Mouse (Mus musculus) liver, postnatal 0 days (tissue): ENCODE measurements around the gene Mcur1. TPM values are rescaled to one million over a fixed set of nuclear protein-coding genes. Genes with fewer than 3 reads are reported as not detected.

Source experiments
- ATAC-seq: fragments of 200-750 bp; cut with Nextera tagmentation; 2 replicates; pipeline ENCODE4 v1.8.0; 2017; ENCODE audit warnings: mild to moderate bottlenecking, moderate library complexity
- DNase-seq: peaks from one replicate; pipeline ENCODE4 v3.0.0-alpha.2; 2016
- H3K27ac ChIP-seq: fragments of 300-500 bp; sonication (generic); 2 replicates; pipeline ENCODE4 v1.5.1; 2014; ENCODE audit warnings: antibody characterized with exemption, moderate library complexity, mild to moderate bottlenecking, low read depth
- H3K27me3 ChIP-seq: fragments of 300-500 bp; sonication (generic); 2 replicates; pipeline ENCODE4 v1.6.1; 2014; ENCODE audit warnings: low read length, control low read depth, mixed read lengths; ENCODE audit not compliant: insufficient read depth
- H3K36me3 ChIP-seq: fragments of 300-500 bp; sonication (generic); replicated peaks from 2 replicates; pipeline ENCODE4 v1.6.1; 2014; ENCODE audit warnings: mild to moderate bottlenecking, control low read depth, low read length, moderate library complexity, mixed read lengths; ENCODE audit not compliant: insufficient read depth
- H3K4me1 ChIP-seq: fragments of 300-500 bp; sonication (generic); 2 replicates; pipeline ENCODE4 v1.6.1; 2014; ENCODE audit warnings: antibody characterized with exemption, mild to moderate bottlenecking, control low read depth; ENCODE audit not compliant: insufficient read depth
- H3K4me2 ChIP-seq: fragments of 300-500 bp; sonication (generic); 2 replicates; pipeline ENCODE4 v1.6.1; 2014; ENCODE audit warnings: low read depth, mild to moderate bottlenecking, low read length, moderate library complexity, mixed read lengths
- H3K4me3 ChIP-seq: fragments of 300-500 bp; sonication (generic); 2 replicates; pipeline ENCODE4 v1.5.1; 2014; ENCODE audit warnings: low read depth, low read length
- H3K9ac ChIP-seq: fragments of 300-500 bp; sonication (generic); replicated peaks from 2 replicates; pipeline ENCODE4 v1.6.1; 2014; ENCODE audit warnings: mild to moderate bottlenecking, moderate library complexity
- H3K9me3 ChIP-seq: fragments of 300-500 bp; sonication (generic); 2 replicates; pipeline ENCODE4 v1.6.1; 2016; ENCODE audit warnings: mild to moderate bottlenecking, control low read depth, low read length, mixed read lengths
- CTCF ChIP-seq: sonication (generic); IDR thresholded peaks from 2 replicates; pipeline ENCODE4 v1.5.1; 2016; ENCODE audit warnings: antibody characterized with exemption, low read depth
- EP300 ChIP-seq: IDR thresholded peaks from 2 replicates; pipeline ENCODE4 v1.6.1; 2016; ENCODE audit warnings: antibody characterized with exemption, low read depth, mild to moderate bottlenecking
- WGBS: fragments of 180-500 bp; shearing (Covaris S2); extraction: QIAGEN DNeasy Blood & Tissue Kit; methylation state at CpG from one replicate; pipeline ENCODE4 v1.1.7; 2014; ENCODE audit not compliant: insufficient replicate concordance; 5-methylcytosine and 5-hydroxymethylcytosine counted together
- polyA plus RNA-seq: library from polyadenylated mRNA; unstranded; fragments of >200 nt; fragmentation: Nextera tagmentation; extraction: Ambion mirVana; gene quantifications from 2 replicates; pipeline ENCODE4 v1.2.1, GENCODE M21; 2015

Gene Mcur1
- polyA plus RNA-seq, 1 experiment from 2014 or later, result 8.8 TPM

DNA sequence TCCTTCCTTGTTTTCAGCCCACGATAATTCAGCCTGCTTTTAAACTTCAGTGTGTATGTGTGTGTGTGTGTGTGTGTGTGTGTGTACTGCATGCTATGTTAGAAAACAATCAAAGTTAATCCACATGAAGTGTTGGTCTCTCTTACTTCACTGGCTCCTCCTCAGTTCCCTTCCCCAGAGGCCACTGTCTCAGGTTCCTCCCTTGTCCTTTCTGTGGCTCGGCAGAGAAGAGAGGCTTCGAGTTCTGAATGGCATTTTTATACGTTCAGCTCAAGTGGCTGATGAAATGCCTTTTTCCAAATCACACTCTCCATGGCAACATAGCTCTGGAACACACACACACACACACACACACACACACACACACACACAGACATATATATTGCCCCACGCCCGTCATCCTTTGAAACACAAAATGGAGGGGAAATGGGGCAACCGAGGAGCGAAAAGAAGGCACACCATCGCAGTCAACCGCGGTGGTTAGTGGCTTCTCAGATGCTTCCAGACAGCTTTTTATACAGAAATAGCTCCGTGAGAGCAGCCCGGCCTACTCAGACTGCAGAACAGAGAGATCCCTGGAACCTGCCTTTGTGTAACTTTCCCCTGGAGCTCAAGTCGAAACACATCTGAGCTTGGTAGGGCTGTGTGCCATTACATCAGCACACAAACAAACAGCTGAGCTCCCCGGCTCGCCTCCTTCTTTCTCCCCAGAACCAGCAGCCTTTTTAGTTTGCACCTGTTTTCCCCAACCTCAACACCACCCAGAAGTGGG lies 34.4 kb downstream of the Mcur1 start:
- TF ChIP-seq CTCF (no peak), EP300 (no peak)
- 48% methylated on average over 16 of the region's 16 CpGs for WGBS
- H3K27me3 ChIP-seq, result no peaks in the 10 kb centered on the region
- no peak overlapping the region for H3K9ac ChIP-seq
- H3K9me3 ChIP-seq, result peaks cover 3% of the 10 kb centered on the region; the same call in 1 of the 2 replicates
- ATAC-seq (peak; percentile 20), DNase-seq (peak; percentile 37)
- no peak overlapping the region for H3K4me3 ChIP-seq
- no peaks in the 10 kb centered on the region for H3K36me3 ChIP-seq
- peaks cover 32% of the 10 kb centered on the region for H3K4me1 ChIP-seq
- H3K4me2 ChIP-seq, result 0 out of 2 replicates have a peak overlapping the region, but pooled peaks have one; percentile 27
- H3K27ac ChIP-seq, result peak overlapping the region; percentile 80

DNA sequence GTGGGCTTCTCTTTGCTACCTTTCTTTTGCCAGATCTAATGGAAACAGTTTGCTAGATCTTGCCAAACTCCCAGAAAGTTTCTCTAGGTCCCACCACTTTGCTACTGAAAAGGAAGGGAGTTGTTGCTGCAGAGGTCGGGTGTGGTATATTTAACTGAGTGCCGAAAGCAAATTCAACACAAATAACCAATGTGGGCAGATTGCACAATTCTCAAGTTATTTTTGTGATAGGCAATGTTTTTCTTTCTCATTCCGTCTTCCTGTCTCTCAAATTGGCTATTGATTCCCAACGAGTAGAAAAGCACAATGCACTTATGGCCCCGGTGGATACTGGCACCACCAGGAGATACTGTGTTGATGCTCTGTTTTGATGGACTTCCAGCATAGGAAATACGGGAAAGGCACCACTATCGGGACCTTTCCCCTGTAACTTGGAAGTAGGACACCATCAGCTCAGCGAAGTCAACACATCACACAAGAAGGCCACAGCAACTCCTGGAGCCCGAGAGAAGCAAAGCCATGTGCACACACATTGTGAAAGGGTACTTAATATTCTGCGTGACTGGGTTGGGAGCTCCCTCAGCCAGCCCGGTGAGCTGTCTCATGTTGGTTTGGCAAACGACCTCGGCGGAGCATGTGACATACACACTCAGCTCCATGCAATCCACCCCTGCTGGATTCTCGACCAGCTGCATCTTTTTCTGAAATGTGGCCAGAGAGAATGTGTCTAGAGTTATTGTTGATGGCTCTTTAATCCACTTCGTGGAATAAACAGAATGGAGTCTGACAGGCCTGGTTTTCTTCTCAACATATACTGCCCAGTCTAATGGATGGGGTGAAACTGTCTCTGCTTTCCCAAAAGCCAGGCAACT lies 35.3 kb downstream of the Mcur1 start:
- Histone ChIP-seq H3K9ac (no peak overlapping the region; the same call in 1 of the 2 replicates), H3K27ac (peak overlapping the region; percentile 80), H3K36me3 (no peaks in the 10 kb centered on the region), H3K4me1 (peaks cover 24% of the 10 kb centered on the region), H3K27me3 (no peaks in the 10 kb centered on the region), H3K9me3 (peaks cover 3% of the 10 kb centered on the region; the same call in 1 of the 2 replicates), H3K4me2 (peak overlapping the region; percentile 27), H3K4me3 (no peak overlapping the region)
- no peak for TF ChIP-seq CTCF
- no peak for TF ChIP-seq EP300
- WGBS, result 28% methylated on average over 16 of the region's 16 CpGs
- DNase-seq (peak; percentile 54), ATAC-seq (peak; percentile 92)

DNA sequence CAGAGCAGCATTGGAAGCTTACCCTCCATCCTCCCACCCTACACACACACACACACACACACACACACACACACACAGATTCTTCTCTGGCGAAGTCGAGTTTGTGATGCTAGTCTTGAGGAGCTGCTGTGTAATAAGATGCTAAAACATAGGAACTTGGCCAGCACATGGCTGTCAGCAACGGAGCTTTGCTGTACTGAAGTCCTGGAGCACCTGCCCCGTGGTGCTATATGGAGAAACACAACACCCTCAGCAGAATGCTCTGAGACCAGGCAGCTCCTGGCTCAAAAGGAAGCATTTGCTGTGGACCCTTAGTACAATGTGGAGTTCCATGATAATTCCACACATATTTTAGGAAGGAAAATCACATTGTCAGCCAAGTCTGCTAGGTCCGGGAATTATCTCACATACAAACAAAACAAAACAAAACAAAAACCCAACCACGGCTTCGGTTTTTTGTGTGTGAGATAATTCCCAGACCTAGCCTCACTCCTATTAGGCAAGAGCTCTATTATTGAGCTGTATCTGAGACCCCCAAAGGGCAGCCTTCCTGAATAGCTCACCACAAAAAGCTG lies 36.0 kb downstream of the Mcur1 start:
- H3K36me3 ChIP-seq, result no peaks in the 10 kb centered on the region
- WGBS, result 43% methylated on average over 7 of the region's 7 CpGs
- peak overlapping the region; percentile 27 for H3K4me2 ChIP-seq
- no peaks in the 10 kb centered on the region for H3K27me3 ChIP-seq
- H3K4me1 ChIP-seq, result peaks cover 24% of the 10 kb centered on the region
- peak overlapping the region; percentile 80 for H3K27ac ChIP-seq
- ATAC-seq (no peak), DNase-seq (no peak)
- no peak overlapping the region for H3K9ac ChIP-seq
- TF ChIP-seq EP300, result no peak
- TF ChIP-seq CTCF, result no peak
- H3K4me3 ChIP-seq, result no peak overlapping the region
- H3K9me3 ChIP-seq, result peaks cover 3% of the 10 kb centered on the region; the same call in 1 of the 2 replicates

DNA sequence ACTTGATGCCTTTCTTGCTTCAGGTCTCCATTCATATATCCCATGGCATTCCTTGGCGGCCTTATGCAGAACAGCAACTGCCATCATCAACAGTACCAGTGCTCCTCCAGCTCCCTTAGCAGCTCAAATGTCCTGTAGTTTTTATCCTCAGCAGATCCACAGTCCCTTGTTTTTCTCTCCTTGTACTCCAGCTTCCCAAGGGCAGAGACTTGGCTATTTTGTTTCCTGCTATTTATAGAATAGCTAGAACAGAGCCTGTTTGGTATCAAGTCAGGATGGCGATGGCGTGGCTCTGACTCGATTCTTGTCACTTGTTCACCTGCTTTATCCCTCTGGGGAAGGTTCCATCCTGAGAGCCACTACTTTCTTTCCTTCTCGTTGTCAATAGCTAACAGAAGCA lies 38.1 kb downstream of the Mcur1 start:
- TF ChIP-seq EP300, result no peak
- TF ChIP-seq CTCF, result no peak
- Histone ChIP-seq H3K4me1 (peaks cover 24% of the 10 kb centered on the region), H3K27me3 (no peaks in the 10 kb centered on the region), H3K9ac (no peak overlapping the region), H3K27ac (no peak overlapping the region), H3K9me3 (peaks cover 3% of the 10 kb centered on the region; the same call in 1 of the 2 replicates), H3K36me3 (no peaks in the 10 kb centered on the region), H3K4me3 (no peak overlapping the region), H3K4me2 (no peak overlapping the region)
- ATAC-seq (no peak), DNase-seq (no peak)
- WGBS, result 77% methylated on average over 5 of the region's 5 CpGs

DNA sequence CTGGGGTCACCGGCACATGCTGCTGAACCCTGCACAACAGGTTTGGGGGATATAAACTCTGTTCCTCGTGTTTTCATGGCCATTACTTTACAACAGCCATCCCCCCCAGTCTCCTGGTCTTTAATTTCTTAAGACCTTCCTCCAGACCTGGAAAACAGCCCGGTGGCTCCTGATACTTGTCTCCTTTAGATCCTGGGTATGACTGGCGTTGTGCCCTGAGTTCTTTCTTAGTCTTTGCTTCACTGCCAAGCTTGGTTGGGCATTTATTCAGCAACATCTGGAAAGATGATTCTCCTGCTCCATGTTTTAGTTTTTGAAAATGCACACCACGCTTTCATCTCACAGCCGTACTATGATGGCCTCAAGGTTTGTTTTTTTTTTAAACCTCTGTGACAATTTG lies 40.7 kb downstream of the Mcur1 start:
- ATAC-seq (no peak), DNase-seq (no peak)
- peaks cover 6% of the 10 kb centered on the region for H3K4me1 ChIP-seq
- H3K27me3 ChIP-seq, result no peaks in the 10 kb centered on the region
- TF ChIP-seq EP300 (no peak), CTCF (no peak)
- no peak overlapping the region for H3K4me3 ChIP-seq
- 77% methylated on average over 6 of the region's 6 CpGs for WGBS
- no peak overlapping the region for H3K4me2 ChIP-seq
- H3K27ac ChIP-seq, result no peak overlapping the region
- no peaks in the 10 kb centered on the region for H3K36me3 ChIP-seq
- peaks cover 3% of the 10 kb centered on the region; the same call in 1 of the 2 replicates for H3K9me3 ChIP-seq
- no peak overlapping the region for H3K9ac ChIP-seq

DNA sequence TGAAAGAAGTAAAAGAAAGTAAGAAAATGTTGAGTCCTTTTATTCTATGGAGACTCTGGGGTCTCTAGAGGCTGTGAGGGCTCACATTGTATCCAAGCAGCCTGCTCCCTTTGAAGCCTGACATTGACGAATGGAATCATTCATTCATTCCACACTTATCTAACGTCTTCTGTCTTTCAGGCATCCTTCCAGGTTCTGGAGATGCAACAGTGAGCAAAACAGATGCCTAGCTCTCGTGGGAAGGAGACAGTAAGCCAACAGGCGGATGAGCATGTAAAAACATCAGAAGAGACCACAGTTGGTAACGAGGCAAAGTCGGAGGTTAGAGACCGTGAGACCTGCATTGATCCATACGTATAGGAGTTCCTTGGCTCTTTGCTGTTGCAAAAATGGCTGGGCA lies 42.6 kb downstream of the Mcur1 start:
- no peak overlapping the region for H3K4me2 ChIP-seq
- TF ChIP-seq CTCF (no peak), EP300 (no peak)
- WGBS, result 71% methylated on average over 8 of the region's 8 CpGs
- no peaks in the 10 kb centered on the region for H3K27me3 ChIP-seq
- no peaks in the 10 kb centered on the region for H3K4me1 ChIP-seq
- no peak overlapping the region for H3K4me3 ChIP-seq
- H3K36me3 ChIP-seq, result no peaks in the 10 kb centered on the region
- ATAC-seq, result no peak
- H3K27ac ChIP-seq, result no peak overlapping the region
- no peak overlapping the region for H3K9ac ChIP-seq
- no peak for DNase-seq
- no peaks in the 10 kb centered on the region for H3K9me3 ChIP-seq
